8 mouse cellular contexts compared by ENCODE assay signal in genomic region chr11:74771650-74772049, GRCm38 (mm10). TPM values are rescaled to one million over a fixed set of nuclear protein-coding genes. Genes with fewer than 3 reads are reported as not detected.
DNase-seq lines count a peak whose midpoint lies in the region; ATAC-seq and TF ChIP-seq lines count a peak whose summit lies in the region.

No protein-coding gene starts in this region.

- no peak for ATAC-seq in lung, embryonic 14.5 days (ENCODE audit: insufficient read depth)
- ATAC-seq in embryonic facial prominence, embryonic 14.5 days (ENCODE audit: low read depth) = no peak
- no peak for ATAC-seq in neural tube, embryonic 15.5 days (ENCODE audit: low FRiP score)

- H3K27me3 ChIP-seq in lung, embryonic 14.5 days (ENCODE audit: insufficient read depth, low read length) = no peaks in the 10 kb centered on the region
- H3K27me3 ChIP-seq in embryonic facial prominence, embryonic 14.5 days (replicated peaks; ENCODE audit: control insufficient read depth, insufficient read depth, low read length) = no peaks in the 10 kb centered on the region
- H3K27me3 ChIP-seq in limb, embryonic 10.5 days (ENCODE audit: low read depth, poor library complexity, severe bottlenecking) = no peaks in the 10 kb centered on the region
- no peaks in the 10 kb centered on the region for H3K27me3 ChIP-seq in neural tube, embryonic 15.5 days (replicated peaks)

- no peak overlapping the region for H3K9ac ChIP-seq in lung, embryonic 14.5 days
- no peak overlapping the region for H3K9ac ChIP-seq in embryonic facial prominence, embryonic 14.5 days (ENCODE audit: low read depth, low read length)
- peak overlapping the region; percentile 80; the same call in 1 of the 2 replicates for H3K9ac ChIP-seq in neural tube, embryonic 15.5 days (replicated peaks)

- no peak overlapping the region for H3K27ac ChIP-seq in lung, embryonic 14.5 days (ENCODE audit: low read depth)
- H3K27ac ChIP-seq in embryonic facial prominence, embryonic 14.5 days (replicated peaks; ENCODE audit: low read depth, low read length) = no peak overlapping the region
- H3K27ac ChIP-seq in limb, embryonic 10.5 days = peak overlapping the region; percentile 96; the same call in 1 of the 2 replicates
- no peak overlapping the region for H3K27ac ChIP-seq in neural tube, embryonic 15.5 days (replicated peaks)

- WGBS in lung, embryonic 14.5 days = 68% methylated on average over 4 of the region's 4 CpGs
- 48% methylated on average over 4 of the region's 4 CpGs for WGBS in lung, adult 2 months
- 69% methylated on average over 4 of the region's 4 CpGs for WGBS in embryonic facial prominence, embryonic 14.5 days
- 69% methylated on average over 4 of the region's 4 CpGs for WGBS in limb, embryonic 10.5 days
- 71% methylated on average over 4 of the region's 4 CpGs for WGBS in neural tube, embryonic 15.5 days

- TF ChIP-seq CTCF in lung, embryonic 14.5 days (IDR thresholded peaks at IDR 0.05; ENCODE audit: low read depth) = no peak
- no peak for TF ChIP-seq CTCF in lung, adult 2 months (IDR thresholded peaks at IDR 0.05; ENCODE audit: insufficient read depth, low read length)

- H3K4me2 ChIP-seq in lung, embryonic 14.5 days = peak overlapping the region; percentile 71
- H3K4me2 ChIP-seq in embryonic facial prominence, embryonic 14.5 days (ENCODE audit: low read depth, low read length) = peak overlapping the region; percentile 82
- peak overlapping the region; percentile 88 for H3K4me2 ChIP-seq in neural tube, embryonic 15.5 days

- TF ChIP-seq POLR2A in lung, adult 2 months (IDR thresholded peaks at IDR 0.05; ENCODE audit: borderline replicate concordance, extremely low read depth, low read depth, low read length) = no peak

- peaks cover 3% of the 10 kb centered on the region; the same call in 1 of the 2 replicates for H3K4me1 ChIP-seq in lung, embryonic 14.5 days (ENCODE audit: insufficient read depth)
- H3K4me1 ChIP-seq in lung, adult 2 months (ENCODE audit: control insufficient read depth, insufficient read depth, low read length) = peaks cover 6% of the 10 kb centered on the region
- peaks cover 13% of the 10 kb centered on the region for H3K4me1 ChIP-seq in embryonic facial prominence, embryonic 14.5 days (ENCODE audit: control insufficient read depth, insufficient read depth, low read length)
- peaks cover 9% of the 10 kb centered on the region for H3K4me1 ChIP-seq in limb, embryonic 10.5 days
- H3K4me1 ChIP-seq in neural tube, embryonic 15.5 days = peaks cover 18% of the 10 kb centered on the region

- H3K36me3 ChIP-seq in lung, embryonic 14.5 days (ENCODE audit: insufficient read depth) = peaks cover 29% of the 10 kb centered on the region
- peaks cover 28% of the 10 kb centered on the region for H3K36me3 ChIP-seq in embryonic facial prominence, embryonic 14.5 days (ENCODE audit: control insufficient read depth, insufficient read depth, low read length)
- H3K36me3 ChIP-seq in limb, embryonic 10.5 days = peaks cover 39% of the 10 kb centered on the region
- peaks cover 26% of the 10 kb centered on the region for H3K36me3 ChIP-seq in neural tube, embryonic 15.5 days

- no peaks in the 10 kb centered on the region for H3K9me3 ChIP-seq in lung, embryonic 14.5 days (ENCODE audit: low read depth, low read length)
- H3K9me3 ChIP-seq in embryonic facial prominence, embryonic 14.5 days (ENCODE audit: control insufficient read depth, low read length) = no peaks in the 10 kb centered on the region
- H3K9me3 ChIP-seq in limb, embryonic 10.5 days (replicated peaks) = no peaks in the 10 kb centered on the region
- H3K9me3 ChIP-seq in neural tube, embryonic 15.5 days (replicated peaks) = no peaks in the 10 kb centered on the region

- H3K4me3 ChIP-seq in lung, embryonic 14.5 days (ENCODE audit: low read depth, low read length) = peak overlapping the region; percentile 85
- no peak overlapping the region for H3K4me3 ChIP-seq in lung, adult 2 months (replicated peaks; ENCODE audit: extremely low read depth, low read depth, low read length)
- peak overlapping the region; percentile 78 for H3K4me3 ChIP-seq in embryonic facial prominence, embryonic 14.5 days (ENCODE audit: low read depth, low read length)
- peak overlapping the region; percentile 84 for H3K4me3 ChIP-seq in limb, embryonic 10.5 days
- peak overlapping the region; percentile 86 for H3K4me3 ChIP-seq in neural tube, embryonic 15.5 days (replicated peaks)

- no peak for DNase-seq in lung, embryonic 14.5 days
- DNase-seq in lung, adult 2 months = no peak
- no peak for DNase-seq in embryonic facial prominence, embryonic 14.5 days (ENCODE audit: low spot score)
- DNase-seq in limb, embryonic 10.5 days (ENCODE audit: low spot score) = no peak
- no peak for DNase-seq in Muller cell, postnatal 12 days (ENCODE audit: inconsistent ontology term)
- DNase-seq in gastrocnemius, postnatal 10 days = no peak
- no peak for DNase-seq in lung, postnatal 36 days

RNA-seq across cellular contexts. Expression of gene Mettl16, which starts 1.0 kb away (rescaled TPM):
- polyA plus RNA-seq in lung, embryonic 14.5 days (2014; fragmentation: Nextera tagmentation; extraction: Ambion mirVana) = 39.2 and 39.8 TPM in 2 replicates
- polyA plus RNA-seq in lung, adult 2 months (2012; rRNA removed) = 2.5 and 2.6 TPM in 2 replicates
- polyA plus RNA-seq in embryonic facial prominence, embryonic 14.5 days (2014; fragmentation: Nextera tagmentation; extraction: Ambion mirVana) = 28.4 and 32.0 TPM in 2 replicates
- 72.4 and 73.2 TPM in 2 replicates for polyA plus RNA-seq in limb, embryonic 10.5 days (2016; fragmentation: Nextera tagmentation; extraction: Ambion mirVana)
- 45.5 and 53.7 TPM in 2 replicates for polyA plus RNA-seq in neural tube, embryonic 15.5 days (2015; fragmentation: Nextera tagmentation; extraction: Ambion mirVana)
- 10 to 100 TPM in 1 of 2 experiments, 1 to 10 TPM in 1; 9.1 to 11.7 TPM for total RNA-seq in gastrocnemius, postnatal 10 days (2021)

RNA-seq across cellular contexts. Expression of gene Pafah1b1, which starts 47.2 kb away (rescaled TPM):
- 67.2 and 73.8 TPM in 2 replicates for polyA plus RNA-seq in lung, embryonic 14.5 days (2014; fragmentation: Nextera tagmentation; extraction: Ambion mirVana)
- 15.3 and 28.8 TPM in 2 replicates for polyA plus RNA-seq in lung, adult 2 months (2012; rRNA removed)
- 67.6 and 68.3 TPM in 2 replicates for polyA plus RNA-seq in embryonic facial prominence, embryonic 14.5 days (2014; fragmentation: Nextera tagmentation; extraction: Ambion mirVana)
- polyA plus RNA-seq in limb, embryonic 10.5 days (2016; fragmentation: Nextera tagmentation; extraction: Ambion mirVana) = 46.0 and 49.9 TPM in 2 replicates
- polyA plus RNA-seq in neural tube, embryonic 15.5 days (2015; fragmentation: Nextera tagmentation; extraction: Ambion mirVana) = 54.9 and 55.3 TPM in 2 replicates
- total RNA-seq in gastrocnemius, postnatal 10 days (2021) = 100 to 1,000 TPM; 110 to 113 TPM

RNA-seq across cellular contexts. Expression of gene Mnt, which starts 59.1 kb away (rescaled TPM):
- 4.3 and 4.4 TPM in 2 replicates for polyA plus RNA-seq in lung, embryonic 14.5 days (2014; fragmentation: Nextera tagmentation; extraction: Ambion mirVana)
- polyA plus RNA-seq in lung, adult 2 months (2012; rRNA removed) = 21.3 and 22.2 TPM in 2 replicates
- polyA plus RNA-seq in embryonic facial prominence, embryonic 14.5 days (2014; fragmentation: Nextera tagmentation; extraction: Ambion mirVana) = 4.8 and 5.8 TPM in 2 replicates
- polyA plus RNA-seq in limb, embryonic 10.5 days (2016; fragmentation: Nextera tagmentation; extraction: Ambion mirVana) = 4.8 and 5.7 TPM in 2 replicates
- 7.0 and 7.3 TPM in 2 replicates for polyA plus RNA-seq in neural tube, embryonic 15.5 days (2015; fragmentation: Nextera tagmentation; extraction: Ambion mirVana)
- 1 to 10 TPM; 7.6 to 9.8 TPM for total RNA-seq in gastrocnemius, postnatal 10 days (2021)
